Mouse (Mus musculus): ENCODE measurements at regions not wholly inside any gene's neighbourhood (a gene's known extent, or its start where the extent isn't known, plus 50 kb on each side); places are given as distances from the start of the nearest gene placed in this dataset.
"Not testable (repeated sequence)": the region's sequence is repeated elsewhere in the genome, so short reads cannot be mapped to it uniquely, and the experiment has no call there.

DNA sequence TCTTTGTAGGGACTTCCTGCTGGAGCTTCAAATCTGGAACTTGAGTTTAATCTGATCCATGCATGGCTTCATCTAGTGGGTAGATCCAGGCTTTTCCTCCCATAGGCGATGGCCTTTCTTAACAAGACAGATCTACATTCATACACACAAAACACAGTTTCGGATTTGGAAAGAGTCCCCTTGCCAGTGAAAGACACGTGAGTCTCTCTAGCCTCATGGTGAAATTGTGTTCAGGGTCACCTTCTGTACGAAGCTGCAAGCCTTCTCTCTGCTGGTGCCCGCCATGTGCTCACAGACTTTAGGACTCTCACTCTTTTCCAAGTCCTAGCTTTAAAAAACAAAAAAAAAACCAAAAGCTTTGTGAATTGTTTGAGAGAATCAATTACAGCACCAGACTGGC is 51.4 kb upstream of the Dlx2 start:
- no peak for DNase-seq (ENCODE audit: low spot score in 2 of 2)

- peak in 1 of 2 experiments; percentile 16 for DNase-seq (ENCODE audit: low spot score in 2 of 2)
Measured at GRCm38 (mm10) chr2:71598368-71598767, 51.8 kb upstream of the Dlx2 start.

DNA sequence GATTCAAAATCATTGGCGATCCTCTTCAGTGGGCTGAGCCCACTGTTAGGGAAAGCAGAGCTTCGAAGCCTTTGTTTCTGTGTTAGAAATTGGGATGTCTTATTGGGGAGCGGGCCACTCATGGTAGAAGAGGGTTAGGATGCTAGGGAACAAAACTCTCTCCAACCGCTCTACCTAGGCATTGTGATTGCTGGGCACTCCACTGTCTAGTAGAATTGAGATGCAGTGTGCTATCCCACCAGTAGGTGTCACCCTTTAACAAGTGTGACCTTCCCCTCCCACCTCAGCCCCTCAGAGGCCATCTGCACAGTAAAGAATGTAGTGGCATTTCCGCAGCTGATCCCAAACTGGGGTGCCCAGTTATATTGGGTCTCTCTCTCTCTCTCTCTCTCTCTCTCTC is 52.2 kb upstream of the Dlx2 start:
- peak; percentile 72 to 78 for DNase-seq (ENCODE audit: low spot score in 2 of 2)

GRCm38 (mm10) chr2:71600213-71600612 is 53.7 kb upstream of the Dlx2 start:
- DNase-seq (ENCODE audit: low spot score in 2 of 2), result no peak

DNA sequence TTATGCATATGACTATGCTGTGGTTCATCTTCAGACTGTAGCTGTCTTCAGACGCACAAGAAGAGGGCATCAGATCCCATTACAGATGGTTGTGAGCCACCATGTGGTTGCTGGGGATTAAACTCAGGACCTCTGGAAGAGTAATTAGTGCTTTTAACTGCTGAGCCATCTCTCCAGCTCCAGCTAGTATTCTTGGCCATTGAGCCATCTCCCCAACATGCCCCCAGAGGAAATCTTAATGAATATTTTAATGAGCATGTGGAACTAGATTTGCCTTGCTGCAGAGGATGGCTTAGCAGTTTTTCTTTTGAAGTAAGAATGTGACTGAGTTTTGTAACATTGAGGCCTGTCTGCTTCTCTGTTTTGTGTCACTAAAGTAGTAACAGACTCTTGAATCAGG is 54.4 kb upstream of the Dlx2 start:
- no peak for DNase-seq (ENCODE audit: low spot score in 2 of 2)

DNA sequence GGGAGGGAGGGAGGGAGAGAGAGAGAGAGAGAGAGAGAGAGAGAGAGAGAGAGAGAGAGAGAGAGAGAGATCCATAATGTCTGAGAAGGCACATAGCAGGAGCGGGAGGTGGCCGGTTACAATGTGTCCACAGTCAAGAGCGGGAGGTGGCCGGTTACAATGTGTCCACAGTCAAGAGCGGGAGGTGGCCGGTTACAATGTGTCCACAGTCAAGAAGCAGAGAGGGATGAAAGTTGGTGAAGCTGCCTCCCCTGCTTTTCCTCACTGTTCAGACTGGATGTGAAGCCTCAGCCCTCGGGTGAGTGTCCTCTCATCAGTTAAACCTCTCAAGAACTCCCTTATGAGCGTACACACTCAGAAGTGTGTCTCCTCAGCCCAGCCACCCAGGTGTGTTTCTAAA is 57.2 kb upstream of the Dlx2 start:
- DNase-seq (ENCODE audit: low spot score in 2 of 2), result not testable (repeated sequence)

DNA sequence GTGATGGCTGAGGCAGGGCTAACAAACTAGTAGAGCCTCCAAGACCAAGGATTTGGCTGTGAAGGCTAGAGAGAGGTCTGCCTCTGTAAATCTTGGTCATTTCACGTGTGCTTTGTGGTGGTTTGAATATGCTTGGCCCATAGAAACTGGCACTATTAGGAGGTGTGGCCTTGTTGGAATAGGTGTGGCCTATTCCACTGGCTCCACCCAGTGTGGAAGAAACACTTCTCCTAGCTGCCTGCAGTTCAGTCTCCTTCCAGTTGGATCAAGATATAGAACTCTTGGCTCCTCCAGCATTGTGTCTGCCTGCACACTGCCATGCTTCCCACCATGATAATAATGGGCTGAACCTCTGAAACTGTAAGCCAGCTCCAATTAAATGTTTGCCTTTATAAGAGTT is 59.1 kb upstream of the Dlx2 start:
- DNase-seq (ENCODE audit: low spot score in 2 of 2), result no peak

DNA sequence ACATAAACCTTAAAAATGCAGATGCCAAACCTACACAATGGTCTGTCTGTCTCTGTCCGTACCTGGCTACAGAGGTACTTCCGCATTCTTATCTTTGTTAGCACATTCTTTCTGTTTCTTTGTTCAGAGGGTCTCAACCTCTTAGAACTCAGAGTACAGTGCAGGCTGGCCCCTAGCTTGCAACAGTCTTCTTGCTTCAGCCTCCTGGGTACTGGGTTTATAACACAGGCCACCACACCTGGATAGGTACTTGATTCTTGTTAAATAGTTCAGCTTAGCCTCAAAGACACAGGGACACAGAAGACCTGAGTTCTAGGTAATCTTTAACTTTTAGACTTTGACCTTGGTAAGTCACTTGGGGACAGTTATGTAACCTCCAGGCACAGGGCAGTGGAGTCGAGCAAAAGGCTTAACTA is 60.5 kb upstream of the Dlx2 start:
- DNase-seq (ENCODE audit: low spot score in 2 of 2), result no peak

GRCm38 (mm10) chr2:71613216-71613615 is 66.7 kb upstream of the Dlx2 start:
- DNase-seq (ENCODE audit: low spot score in 2 of 2), result no peak

DNA sequence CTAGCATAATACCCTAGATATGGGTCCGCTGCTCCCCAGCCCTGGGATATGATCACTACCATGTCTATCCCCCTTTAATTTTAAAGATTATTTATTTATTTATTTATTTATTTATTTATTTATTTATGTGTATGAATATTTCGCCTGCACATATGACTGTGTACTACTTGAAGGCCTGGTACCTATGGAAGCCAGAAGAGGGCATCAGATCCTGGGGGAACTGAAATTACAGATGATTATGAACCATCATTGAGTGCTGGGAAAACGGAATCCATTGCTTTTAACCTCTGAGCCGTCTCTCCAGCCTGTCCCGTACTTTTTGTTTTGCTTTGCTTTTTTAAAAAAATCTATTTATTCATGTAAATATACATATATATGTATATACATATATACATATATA is 70.0 kb upstream of the Dlx2 start:
- DNase-seq (ENCODE audit: low spot score in 2 of 2), result no peak

GRCm38 (mm10) chr2:71621458-71621857 is 74.9 kb upstream of the Dlx2 start:
- no peak for DNase-seq (ENCODE audit: low spot score in 2 of 2)

GRCm38 (mm10) chr2:71622532-71623099 is 76.1 kb upstream of the Dlx2 start:
- DNase-seq (ENCODE audit: low spot score in 2 of 2), result no peak

DNA sequence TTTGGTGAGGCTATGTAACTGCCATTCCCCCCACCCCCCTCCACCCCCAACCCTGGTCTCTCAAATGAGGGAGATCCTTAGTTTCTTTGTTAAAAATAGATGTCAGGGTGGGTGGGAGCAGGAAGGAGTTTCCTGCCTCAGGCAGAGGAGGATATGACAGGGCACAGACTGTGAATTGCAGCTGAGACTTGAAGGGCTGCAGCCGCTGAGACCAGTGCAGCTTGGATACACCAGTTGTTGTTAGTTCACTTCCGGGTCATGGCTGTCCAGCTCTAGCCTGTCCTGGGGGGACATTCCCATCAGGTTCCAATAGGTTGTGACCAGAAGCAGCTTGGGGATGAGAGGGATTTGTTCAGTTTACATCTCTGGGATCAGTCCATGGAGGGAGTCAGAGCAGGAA is 76.6 kb upstream of the Dlx2 start:
- no peak for DNase-seq (ENCODE audit: low spot score in 2 of 2)

GRCm38 (mm10) chr2:71625298-71625902 is 78.8 kb upstream of the Dlx2 start:
- DNase-seq (ENCODE audit: low spot score in 2 of 2), result no peak

DNA sequence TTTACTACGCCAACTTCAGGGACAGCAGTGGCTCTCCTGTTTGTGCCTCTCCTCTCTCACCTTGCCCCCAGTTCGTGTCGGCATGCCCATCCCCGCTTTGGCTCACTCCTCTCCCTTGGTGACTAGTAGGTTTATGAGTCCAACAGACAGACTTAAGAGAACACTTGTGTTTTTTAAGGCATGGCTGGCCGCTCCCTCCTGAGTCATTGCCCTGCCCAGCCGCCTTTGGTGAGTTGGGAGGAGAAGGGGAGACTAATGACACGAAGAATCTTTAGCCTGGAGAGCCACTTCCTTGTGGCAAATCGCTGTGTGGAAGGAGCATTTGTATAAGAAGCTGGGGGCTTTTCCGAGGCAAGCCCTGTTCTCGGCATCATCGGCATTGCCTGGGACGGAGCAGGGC is 79.8 kb upstream of the Dlx2 start:
- DNase-seq (ENCODE audit: low spot score in 2 of 2), result no peak

GRCm38 (mm10) chr2:71627097-71627755 is 80.7 kb upstream of the Dlx2 start:
- DNase-seq (ENCODE audit: low spot score in 2 of 2), result no peak

GRCm38 (mm10) chr2:71628821-71629220 is 82.3 kb upstream of the Dlx2 start:
- DNase-seq (ENCODE audit: low spot score in 2 of 2), result no peak

- no peak for DNase-seq (ENCODE audit: low spot score in 2 of 2)
Measured at GRCm38 (mm10) chr2:71629301-71630142, 83.0 kb upstream of the Dlx2 start.

- DNase-seq (ENCODE audit: low spot score in 2 of 2), result no peak
Measured at GRCm38 (mm10) chr2:71630143-71630463, 83.5 kb upstream of the Dlx2 start.

GRCm38 (mm10) chr2:71633471-71633870 is 86.9 kb upstream of the Dlx2 start:
- DNase-seq (ENCODE audit: low spot score in 2 of 2), result no peak

DNA sequence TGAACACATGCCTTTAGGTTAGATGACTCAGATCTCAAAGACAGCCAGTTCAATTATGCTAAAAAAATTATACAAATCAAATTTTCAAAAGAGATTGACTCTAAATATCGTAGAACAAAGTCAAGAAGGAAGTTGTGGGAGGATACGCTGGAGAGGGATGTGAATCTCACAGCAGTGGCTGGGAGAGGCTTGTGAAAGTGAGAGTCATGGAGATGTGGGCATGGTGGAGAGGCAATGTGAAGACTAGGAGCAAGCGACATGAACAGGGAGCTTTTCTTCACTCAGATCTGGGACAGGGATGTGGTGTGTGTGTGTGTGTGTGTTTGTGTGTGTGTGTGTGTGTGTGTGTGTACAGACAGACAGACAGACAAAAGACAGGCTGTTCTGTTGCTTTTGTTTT is 87.9 kb upstream of the Dlx2 start:
- no peak for DNase-seq (ENCODE audit: low spot score in 2 of 2)

- DNase-seq (ENCODE audit: low spot score in 2 of 2), result no peak
Measured at GRCm38 (mm10) chr2:71636134-71636533, 89.6 kb upstream of the Dlx2 start.

DNA sequence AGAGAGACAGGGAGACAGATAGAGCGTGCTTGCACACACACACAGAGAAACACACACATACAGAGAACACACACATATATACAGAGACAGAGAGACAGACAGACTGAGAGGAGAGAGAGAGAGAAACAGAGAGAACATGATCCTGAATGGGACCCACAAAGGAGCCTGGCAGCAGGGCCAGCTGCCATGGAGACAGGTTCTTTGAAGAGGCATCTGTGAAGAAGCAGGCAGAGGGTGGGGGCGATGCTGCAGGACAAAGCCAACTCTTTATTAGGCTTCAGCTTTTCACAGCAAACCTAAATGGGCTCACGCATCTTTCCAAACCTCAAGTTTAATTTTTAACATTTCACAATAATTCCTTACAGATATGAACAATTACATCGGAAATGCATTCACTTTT is 90.0 kb upstream of the Dlx2 start:
- DNase-seq (ENCODE audit: low spot score in 2 of 2), result no peak
